Mouse (Mus musculus): ENCODE results near the gene Oma1.
A peak's percentile ranks its signal among the peaks of the same experiment; 100 is the strongest.

Gene Oma1

GRCm38 (mm10) chr4:103313587-103314525 lies at the start of gene Oma1:
Oma1 (plus strand) TSS chr4:103313812.
- DNase-seq (ENCODE audit: low read depth, low spot score): peak; percentile 98

DNA sequence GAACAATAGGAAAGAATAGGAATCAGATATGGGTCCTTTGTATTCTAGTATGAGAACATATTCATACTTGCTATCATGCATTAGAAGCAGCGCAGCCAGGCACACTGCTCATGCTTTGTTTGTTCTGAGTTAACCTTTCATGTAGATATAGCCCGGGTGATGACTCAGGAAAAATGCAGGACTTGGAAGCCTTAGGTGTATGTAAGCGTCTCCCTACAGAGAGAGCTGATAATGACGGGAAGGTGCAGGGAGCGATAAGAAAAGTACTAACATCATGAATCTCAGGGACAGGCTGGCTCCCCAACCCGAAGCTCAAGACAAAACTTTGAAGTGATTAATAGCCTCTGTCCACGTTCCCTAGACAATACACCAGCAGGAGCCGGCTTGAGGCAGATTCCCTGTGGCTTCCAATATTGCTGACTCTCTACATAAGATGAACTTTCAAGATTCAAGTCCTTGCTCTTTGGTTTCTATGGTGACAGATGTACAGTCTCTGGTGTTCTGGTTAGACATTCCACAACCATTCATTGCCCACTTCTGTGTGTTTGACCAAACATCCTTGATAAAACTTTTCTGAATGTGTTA lies 49.7 kb upstream of the Oma1 start:
- no peak for DNase-seq (ENCODE audit: low read depth, low spot score)

- no peak for DNase-seq (ENCODE audit: low read depth, low spot score)
Observed at GRCm38 (mm10) chr4:103265166-103265565, 48.4 kb upstream of the Oma1 start.

DNA sequence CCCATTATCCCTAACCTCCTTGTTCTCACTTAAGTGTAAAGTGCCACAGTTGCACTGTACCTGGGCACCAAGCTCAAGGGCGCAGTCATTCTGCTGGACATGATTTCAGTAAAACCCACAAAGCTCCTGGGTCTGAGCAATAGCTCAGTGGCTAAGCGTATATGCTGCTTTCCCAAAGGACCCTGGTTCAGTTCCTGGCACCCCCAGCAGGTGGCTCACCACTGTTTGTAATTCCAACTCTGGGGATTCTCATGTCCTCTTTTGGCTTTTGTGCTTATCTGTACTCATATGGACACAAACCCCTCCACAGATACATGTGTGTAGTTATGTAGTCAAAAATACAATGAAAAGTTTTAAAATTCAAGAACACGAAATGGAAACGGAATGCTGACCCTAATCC lies 44.3 kb upstream of the Oma1 start:
- no peak for DNase-seq (ENCODE audit: low read depth, low spot score)

GRCm38 (mm10) chr4:103273021-103273420 lies 40.6 kb upstream of the Oma1 start:
- no peak for DNase-seq (ENCODE audit: low read depth, low spot score)

- DNase-seq (ENCODE audit: low read depth, low spot score): no peak
Observed at GRCm38 (mm10) chr4:103288342-103288741, 25.3 kb upstream of the Oma1 start.

- no peak for DNase-seq (ENCODE audit: low read depth, low spot score)
Observed at GRCm38 (mm10) chr4:103290763-103291162, 22.8 kb upstream of the Oma1 start, which contains the start of gene 4921539E11Rik. 4921539E11Rik (minus strand) TSS chr4:103290863.

GRCm38 (mm10) chr4:103299342-103299741 lies 14.3 kb upstream of the Oma1 start:
- no peak for DNase-seq (ENCODE audit: low read depth, low spot score)

GRCm38 (mm10) chr4:103303851-103304250 lies 9.8 kb upstream of the Oma1 start:
- no peak for DNase-seq (ENCODE audit: low read depth, low spot score)

DNA sequence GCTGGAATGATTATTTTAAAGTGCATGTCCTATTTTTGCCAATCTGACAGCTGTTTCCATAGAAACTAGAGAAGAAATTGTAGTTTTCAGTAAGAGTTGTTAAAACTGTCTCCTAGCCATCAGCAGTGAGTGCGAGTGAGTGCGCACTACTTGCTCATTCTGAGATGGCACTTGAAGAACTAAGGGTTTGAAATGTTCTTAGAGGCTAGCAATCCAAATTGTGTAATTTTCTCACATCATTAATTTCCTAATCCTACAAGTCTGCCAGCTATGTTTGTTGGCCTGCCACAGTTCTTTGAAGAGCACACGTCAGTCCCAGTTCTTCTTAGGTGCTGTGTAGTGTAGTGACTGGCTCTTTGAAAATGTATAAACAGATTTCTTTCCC lies 906 bp downstream of the Oma1 start:
- no peak for DNase-seq (ENCODE audit: low read depth, low spot score)

DNA sequence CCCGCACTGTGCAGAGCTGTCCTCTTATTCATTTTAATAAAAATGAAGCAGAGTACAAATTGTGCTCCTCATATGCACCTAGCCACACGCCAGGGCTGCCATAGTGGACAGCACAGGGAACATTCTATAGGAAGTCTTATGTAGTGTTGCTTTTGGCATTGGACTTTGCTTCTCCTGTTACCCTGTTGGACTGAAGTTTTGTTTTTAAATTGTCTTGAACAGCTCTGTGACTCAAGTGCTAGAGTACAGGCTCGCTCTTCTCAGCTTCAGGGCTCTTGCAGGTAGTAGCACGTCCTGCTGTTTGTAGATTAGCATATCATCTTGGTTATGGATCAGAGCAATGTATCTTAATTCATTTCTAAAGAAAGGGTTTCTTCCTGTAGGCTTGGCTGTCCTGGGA lies 2.2 kb downstream of the Oma1 start:
- DNase-seq (ENCODE audit: low read depth, low spot score): no peak

DNA sequence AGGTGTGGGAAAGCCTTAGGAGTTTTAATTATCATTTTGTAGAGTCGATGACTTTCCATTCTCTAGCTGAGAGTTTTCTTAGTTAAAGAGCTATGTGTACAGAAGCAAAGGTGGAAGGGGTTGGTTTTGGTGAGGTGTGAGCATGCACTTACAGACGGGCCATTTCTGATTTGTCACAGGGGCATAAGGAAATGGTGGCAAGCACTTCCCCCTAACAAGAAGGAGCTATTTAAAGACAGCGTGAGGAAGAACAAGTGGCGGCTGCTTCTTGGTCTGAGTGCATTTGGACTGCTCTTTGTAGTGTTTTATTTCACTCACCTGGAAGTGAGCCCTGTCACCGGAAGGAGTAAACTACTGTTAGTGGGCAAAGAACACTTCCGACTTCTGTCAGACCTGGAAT lies 7.8 kb downstream of the Oma1 start:
- no peak for DNase-seq (ENCODE audit: low read depth, low spot score)

DNA sequence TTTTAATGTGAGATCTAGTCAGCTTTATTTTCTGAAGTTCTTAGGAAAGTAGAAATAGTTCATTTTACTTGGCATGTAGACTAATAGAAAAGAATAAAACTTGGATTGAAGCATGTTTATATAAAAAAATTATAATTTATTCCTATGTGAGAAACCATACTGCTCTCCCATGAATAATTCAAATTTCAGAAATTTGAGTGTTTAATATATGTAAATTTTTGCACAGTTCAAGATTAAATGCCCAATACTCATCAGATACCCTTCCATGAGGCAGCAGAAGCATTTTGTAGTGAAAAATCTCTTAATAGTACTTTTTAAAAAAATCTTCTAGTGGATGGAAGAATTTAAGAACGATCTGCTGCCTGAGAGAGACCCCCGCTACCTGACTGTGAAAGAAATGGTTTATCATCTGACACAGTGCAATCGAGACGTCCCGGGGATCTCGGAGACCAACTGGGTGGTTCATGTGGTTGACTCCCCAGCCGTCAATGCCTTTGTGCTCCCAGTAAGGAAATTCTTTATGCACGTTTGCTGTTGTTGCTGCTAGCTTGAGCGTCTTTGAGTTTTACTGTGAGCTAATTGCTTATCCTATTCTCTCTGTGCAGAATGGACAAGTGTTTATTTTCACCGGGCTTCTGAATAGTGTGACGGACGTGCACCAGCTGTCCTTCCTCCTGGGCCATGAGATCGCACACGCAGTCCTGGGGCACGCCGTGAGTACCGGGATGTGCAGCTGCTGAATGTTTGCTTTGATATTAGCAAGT lies 11.3 kb downstream of the Oma1 start:
- DNase-seq (ENCODE audit: low read depth, low spot score): no peak

DNA sequence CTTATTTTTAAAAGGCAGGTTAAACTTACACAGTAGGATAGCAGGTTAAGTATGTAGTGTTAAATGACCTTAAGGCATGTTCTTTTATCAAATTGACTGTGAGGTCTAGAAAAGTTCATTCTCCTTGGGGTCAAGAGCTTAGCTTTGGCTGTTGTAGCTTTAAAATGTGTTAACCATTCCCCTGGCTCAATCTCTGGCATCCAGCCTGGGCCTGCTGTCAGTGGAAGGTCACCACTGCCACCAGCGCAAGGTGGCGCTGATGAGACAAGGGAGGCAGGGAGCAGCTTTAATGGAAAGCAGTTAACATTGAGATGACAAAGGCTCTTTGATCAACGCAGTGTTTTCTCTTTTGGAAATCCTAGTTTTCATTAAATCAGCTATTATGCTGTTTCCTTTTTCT lies 13.4 kb downstream of the Oma1 start:
- DNase-seq (ENCODE audit: low read depth, low spot score): no peak

DNA sequence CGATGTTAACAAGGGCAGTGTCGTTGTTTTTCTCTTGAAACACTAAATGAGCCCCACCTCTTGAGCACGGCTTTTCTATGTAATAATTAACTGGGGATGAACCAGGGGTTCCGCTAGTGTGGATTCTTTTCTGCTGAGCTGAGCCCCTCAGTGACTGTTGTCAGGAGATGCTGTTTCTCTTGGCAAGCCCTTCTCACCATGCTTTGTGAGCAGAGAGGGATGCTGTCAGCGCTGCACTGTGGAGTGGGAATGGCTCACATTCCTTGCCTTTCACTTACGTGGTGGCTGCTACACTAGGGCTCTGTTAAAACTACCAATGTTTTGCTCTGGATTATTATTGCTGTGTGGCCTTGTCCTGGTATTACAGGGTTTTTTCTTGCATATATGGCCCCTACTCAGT lies 15.7 kb downstream of the Oma1 start:
- DNase-seq (ENCODE audit: low read depth, low spot score): no peak

DNA sequence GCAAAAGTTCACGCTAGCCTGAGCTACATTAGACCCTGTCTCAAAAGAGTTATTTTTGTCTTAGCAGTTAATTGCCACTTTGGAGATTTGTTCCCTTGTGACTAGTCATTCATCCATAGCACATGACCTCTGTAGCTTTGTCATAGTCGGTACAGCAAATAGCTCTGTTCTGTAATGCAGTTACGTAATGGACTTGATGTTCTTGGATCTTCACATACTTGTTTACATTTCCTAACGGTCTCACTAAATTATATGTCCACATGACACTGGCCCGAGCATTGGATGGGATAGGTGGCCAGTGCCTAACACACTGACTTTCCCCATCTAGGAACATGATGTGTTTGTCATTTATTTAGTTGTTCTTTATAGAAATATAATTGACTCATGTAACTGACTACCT lies 21.5 kb downstream of the Oma1 start:
- DNase-seq (ENCODE audit: low read depth, low spot score): no peak

- no peak for DNase-seq (ENCODE audit: low read depth, low spot score)
Observed at GRCm38 (mm10) chr4:103340726-103341125, 27.1 kb downstream of the Oma1 start.

DNA sequence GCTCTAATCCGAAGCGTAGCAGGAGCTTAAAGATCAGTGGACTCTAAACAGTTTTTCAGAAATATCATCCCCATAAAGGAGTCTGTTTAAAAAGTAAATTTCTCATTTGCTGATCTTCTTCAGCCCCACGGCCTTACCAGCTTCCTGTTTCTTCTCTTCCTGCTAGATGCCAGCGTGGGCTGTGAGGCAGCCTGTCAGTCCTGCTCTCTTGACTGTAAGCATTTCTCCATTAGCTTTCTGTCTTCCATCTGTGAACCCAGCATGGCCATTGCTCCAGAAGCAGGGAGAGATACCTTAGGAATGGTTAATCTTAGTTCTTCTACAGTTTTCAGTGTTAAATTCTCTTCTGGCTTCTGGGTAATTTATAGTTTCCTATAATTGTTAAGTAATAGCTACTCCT lies 28.0 kb downstream of the Oma1 start:
- DNase-seq (ENCODE audit: low read depth, low spot score): no peak

DNA sequence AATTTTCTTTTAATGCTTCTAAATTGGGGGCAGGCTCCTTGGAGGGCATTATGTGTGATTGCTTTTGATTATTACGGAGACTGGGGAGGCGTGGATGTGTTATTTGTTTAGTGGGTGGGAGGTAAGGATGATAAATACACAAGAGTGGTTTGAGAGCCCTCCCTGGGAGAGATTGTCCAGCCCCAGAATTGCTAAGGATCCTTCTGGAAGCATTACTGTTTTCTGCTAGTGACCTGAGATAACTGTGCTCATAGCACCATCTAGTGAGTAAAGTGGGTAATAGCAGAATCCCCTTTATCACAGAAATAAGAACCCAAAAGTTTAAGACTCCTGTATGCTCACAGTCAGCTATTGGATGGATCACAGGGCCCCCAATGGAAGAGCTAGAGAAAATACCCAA lies 32.4 kb downstream of the Oma1 start:
- peak; percentile 53 for DNase-seq (ENCODE audit: low read depth, low spot score)

DNA sequence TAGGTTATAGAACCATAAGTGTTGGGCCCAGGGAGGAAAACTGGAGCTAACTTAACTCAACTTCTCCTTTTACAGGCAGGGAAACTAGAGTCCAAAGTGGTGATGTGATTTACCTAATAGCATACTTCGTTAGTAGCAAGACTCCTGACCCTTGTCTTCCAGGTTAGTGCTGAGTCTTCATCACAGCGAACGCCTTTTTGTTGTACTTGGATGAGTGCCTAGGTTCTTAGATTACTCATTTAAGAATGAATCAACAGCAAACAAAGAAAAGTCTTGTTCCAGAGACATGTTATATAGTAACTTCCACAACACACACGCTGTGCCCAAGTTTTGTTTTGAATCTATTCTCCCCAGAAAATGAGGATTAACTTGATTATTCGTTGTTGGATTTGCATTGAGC lies 33.2 kb downstream of the Oma1 start:
- DNase-seq (ENCODE audit: low read depth, low spot score): no peak

- DNase-seq (ENCODE audit: low read depth, low spot score): no peak
Observed at GRCm38 (mm10) chr4:103349219-103349618, 35.6 kb downstream of the Oma1 start.

DNA sequence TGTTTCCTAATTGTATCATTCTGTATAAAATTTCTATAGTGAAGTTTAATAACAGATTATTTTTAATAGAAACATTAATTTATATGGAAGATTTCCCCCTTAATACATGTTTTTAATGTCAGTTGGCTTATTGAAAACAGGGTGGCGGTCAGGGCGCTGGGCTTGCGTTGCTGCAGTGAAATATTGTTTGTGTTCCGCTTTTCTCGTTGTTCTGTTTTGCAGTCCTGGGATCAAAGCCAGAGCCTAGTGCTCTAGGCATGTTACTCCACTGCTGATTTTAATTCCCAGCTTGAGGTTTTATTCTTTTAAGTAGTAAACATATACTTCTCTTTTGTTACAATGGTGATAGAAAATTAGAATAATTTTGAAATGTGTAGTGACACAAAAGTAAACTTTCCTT lies 39.3 kb downstream of the Oma1 start:
- DNase-seq (ENCODE audit: low read depth, low spot score): no peak
